Mouse (Mus musculus) regulatory T cell (primary cell): ENCODE data around the gene Galnt17.

Experiments used
- in situ Hi-C: fragments of 300-600 bp; cut with MboI, MseI; formaldehyde crosslinking; loops from one replicate; pipeline ENCODE4 v1.15.1; 2025; ENCODE audit warnings: high pct_unique_total_duplicates

Galnt17 gene

GRCm38 (mm10) chr5:131020936-131021335 is 287.4 kb downstream of the Galnt17 start:
- in situ Hi-C loops, result no loop called here

- in situ Hi-C loops, result no loop called here
These were observed 288.8 kb downstream of the Galnt17 start for GRCm38 (mm10) chr5:131019346-131019965.

- in situ Hi-C loops, result no loop called here
These were observed 292.2 kb downstream of the Galnt17 start for GRCm38 (mm10) chr5:131016066-131016465.

GRCm38 (mm10) chr5:131015341-131015740 is 293.0 kb downstream of the Galnt17 start:
- in situ Hi-C loops, result no loop called here

- in situ Hi-C loops, result no loop called here
These were observed 294.5 kb downstream of the Galnt17 start for GRCm38 (mm10) chr5:131013816-131014215.

- in situ Hi-C loops, result no loop called here
These were observed 295.2 kb downstream of the Galnt17 start for GRCm38 (mm10) chr5:131013101-131013500.

- in situ Hi-C loops, result no loop called here
These were observed 298.8 kb downstream of the Galnt17 start for GRCm38 (mm10) chr5:131009510-131009909.

GRCm38 (mm10) chr5:131008507-131008906 is 299.8 kb downstream of the Galnt17 start:
- in situ Hi-C loops, result no loop called here

- in situ Hi-C loops, result no loop called here
These were observed 300.3 kb downstream of the Galnt17 start for GRCm38 (mm10) chr5:131007871-131008505.

- in situ Hi-C loops, result no loop called here
These were observed 301.1 kb downstream of the Galnt17 start for GRCm38 (mm10) chr5:131007198-131007597.

GRCm38 (mm10) chr5:131006524-131006923 is 301.8 kb downstream of the Galnt17 start:
- in situ Hi-C loops, result no loop called here

- in situ Hi-C loops, result no loop called here
These were observed 307.7 kb downstream of the Galnt17 start for GRCm38 (mm10) chr5:131000572-131000971.

GRCm38 (mm10) chr5:130979321-130979720 is 329.0 kb downstream of the Galnt17 start:
- in situ Hi-C loops, result no loop called here

- in situ Hi-C loops, result no loop called here
These were observed 329.4 kb downstream of the Galnt17 start for GRCm38 (mm10) chr5:130978871-130979270.

GRCm38 (mm10) chr5:130977999-130978398 is 330.3 kb downstream of the Galnt17 start:
- in situ Hi-C loops, result no loop called here

- in situ Hi-C loops, result no loop called here
These were observed 355.9 kb downstream of the Galnt17 start for GRCm38 (mm10) chr5:130952361-130952760.

- in situ Hi-C loops, result no loop called here
These were observed 357.4 kb downstream of the Galnt17 start for GRCm38 (mm10) chr5:130950894-130951400.

GRCm38 (mm10) chr5:130950421-130950820 is 357.9 kb downstream of the Galnt17 start:
- in situ Hi-C loops, result no loop called here

GRCm38 (mm10) chr5:130949710-130950109 is 358.6 kb downstream of the Galnt17 start:
- in situ Hi-C loops, result no loop called here

- in situ Hi-C loops, result no loop called here
These were observed 369.2 kb downstream of the Galnt17 start for GRCm38 (mm10) chr5:130938911-130939608.

GRCm38 (mm10) chr5:130938274-130938741 is 370.0 kb downstream of the Galnt17 start:
- in situ Hi-C loops, result no loop called here

- in situ Hi-C loops, result no loop called here
These were observed 377.3 kb downstream of the Galnt17 start for GRCm38 (mm10) chr5:130930999-130931398.

- in situ Hi-C loops, result no loop called here
These were observed 380.5 kb downstream of the Galnt17 start for GRCm38 (mm10) chr5:130927794-130928149.
